Mouse (Mus musculus) frontal cortex, adult 2 months (tissue): Measurements from ENCODE around the gene Ypel2. TPM values are rescaled to one million over a fixed set of nuclear protein-coding genes. Genes with fewer than 3 reads are reported as not detected.

ENCODE experiments used
- DNase-seq, 2 experiments: peaks; one replicate each; pipeline ENCODE4 v3.0.0; 2022; ENCODE audit warnings: low spot score in 1 of 2; ENCODE audit errors: extremely low spot score in 1 of 2
- polyA plus RNA-seq: library from polyadenylated mRNA; depleted of rRNA; stranded (reverse); fragments of >200 nt; gene quantifications from 2 replicates; pipeline ENCODE4 v1.2.3, GENCODE M21; 2012; rRNA removed

Gene Ypel2
- polyA plus RNA-seq, 1 experiment: 34.9 TPM

DNA sequence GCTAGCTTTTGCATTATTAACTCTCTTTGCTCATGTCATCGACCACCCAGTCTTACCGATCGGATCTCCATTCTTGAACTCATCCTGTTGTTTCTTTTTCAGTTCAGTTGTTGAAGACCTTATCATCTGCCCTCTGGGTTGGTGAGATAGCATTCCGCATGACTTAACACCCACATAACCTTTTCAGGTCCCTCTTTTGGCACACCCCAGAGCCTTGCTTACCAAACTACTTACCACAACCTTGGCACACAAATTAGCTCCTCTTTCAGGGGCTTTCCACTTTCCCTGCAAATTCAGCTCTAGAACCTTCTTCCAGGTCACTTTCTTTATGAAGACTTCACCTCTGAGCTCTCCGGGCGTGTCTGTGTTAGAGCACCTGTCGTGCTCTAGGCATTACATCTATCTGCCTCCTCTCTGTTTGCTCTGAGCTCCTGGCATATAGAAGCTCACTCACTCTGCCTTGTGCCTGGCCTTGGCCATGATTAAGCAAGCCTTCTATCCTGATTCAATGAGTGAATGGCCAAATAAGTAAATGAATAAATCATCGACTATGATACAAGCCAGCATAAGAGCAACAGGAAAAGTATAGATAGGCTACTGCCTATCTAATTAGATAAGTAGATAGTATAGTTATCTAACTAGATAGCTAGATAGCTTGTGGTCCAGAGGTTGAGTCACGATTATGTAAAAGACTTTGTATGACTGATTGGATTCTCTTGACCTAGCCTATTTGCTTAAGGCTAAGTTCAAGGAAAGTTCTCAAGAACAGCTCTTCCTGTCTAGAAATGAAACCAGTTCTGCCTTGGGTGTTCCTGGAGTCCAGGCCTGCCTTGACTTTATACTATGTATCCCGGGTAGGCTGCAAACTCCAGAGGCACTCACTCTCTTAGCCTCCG lies 86.5 kb downstream of the Ypel2 start:
- DNase-seq: no peak

DNA sequence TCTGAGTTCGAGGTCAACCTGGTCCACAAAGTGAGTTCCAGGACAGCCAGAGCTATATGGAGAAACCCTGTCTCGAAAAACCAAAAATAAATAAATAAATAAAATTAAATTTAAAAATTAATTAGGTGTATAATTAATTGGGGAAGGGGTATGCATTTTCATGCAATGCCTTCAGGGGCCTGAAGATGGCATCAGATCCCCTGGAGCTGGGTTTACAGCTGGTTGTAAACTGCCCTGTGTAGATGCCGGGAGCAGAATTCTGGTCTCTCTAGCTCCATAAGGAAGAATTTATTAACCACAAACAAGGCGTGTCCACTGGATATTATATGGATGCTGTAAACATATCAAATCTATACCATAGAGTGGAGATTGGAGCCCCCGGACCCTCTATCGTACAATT lies 87.2 kb downstream of the Ypel2 start:
- DNase-seq: no peak

DNA sequence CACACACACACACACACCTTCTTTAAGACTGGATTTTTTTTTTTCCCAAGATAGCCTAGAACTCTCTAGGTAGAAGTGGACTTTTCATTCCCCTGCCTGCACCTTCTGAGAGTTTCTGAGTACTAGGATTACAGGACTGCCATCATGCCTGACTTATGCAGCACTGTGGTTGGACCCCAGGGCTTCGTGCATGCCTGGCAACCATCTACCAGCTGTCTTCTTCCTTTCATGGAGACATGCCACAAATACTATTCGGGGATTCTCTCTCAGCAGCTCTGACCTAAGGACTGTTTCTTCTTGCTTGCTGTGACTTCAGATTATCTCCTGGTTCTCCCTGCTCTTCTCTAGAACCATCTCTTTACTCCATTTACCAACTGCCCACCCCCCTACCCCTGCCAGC lies 88.2 kb downstream of the Ypel2 start:
- no peak for DNase-seq

DNA sequence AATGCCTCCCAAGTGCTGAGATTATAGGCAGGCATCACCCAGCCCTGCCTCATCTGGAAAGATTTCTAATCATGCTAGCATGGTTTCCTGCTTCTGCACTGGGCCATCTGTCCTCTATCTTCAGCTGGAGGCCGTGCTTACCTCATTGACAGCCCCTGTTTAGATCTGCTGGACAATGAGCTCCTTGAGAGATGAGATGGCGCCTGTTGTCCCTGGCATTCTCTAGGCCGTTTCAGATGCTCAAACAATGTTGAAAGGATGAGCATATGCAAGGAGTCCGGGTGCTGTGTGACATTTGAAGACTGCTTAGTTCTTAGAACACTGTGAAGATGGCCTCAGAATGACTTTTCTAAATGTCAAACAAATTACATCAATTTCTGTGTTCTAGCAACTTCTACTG lies 88.8 kb downstream of the Ypel2 start:
- no peak for DNase-seq

DNA sequence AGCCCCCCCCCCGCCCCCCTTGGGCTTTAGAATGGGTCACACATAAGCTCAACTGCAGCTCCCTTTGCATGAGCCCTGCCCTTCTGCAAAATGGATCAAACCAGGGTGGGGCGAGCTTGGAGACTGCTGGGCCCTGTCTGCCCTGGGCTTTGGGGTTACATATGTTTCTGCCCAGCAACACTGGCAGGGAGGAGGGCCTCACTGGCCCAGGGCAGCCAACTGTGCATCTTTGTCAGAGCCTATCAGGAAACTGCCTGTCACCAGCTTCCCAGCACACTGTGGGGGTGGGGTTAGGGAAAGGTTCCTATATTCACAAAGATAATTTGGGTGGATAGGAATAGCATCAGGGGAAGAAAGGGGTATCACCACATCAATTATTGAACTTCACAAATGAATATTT lies 95.1 kb downstream of the Ypel2 start:
- DNase-seq: no peak

DNA sequence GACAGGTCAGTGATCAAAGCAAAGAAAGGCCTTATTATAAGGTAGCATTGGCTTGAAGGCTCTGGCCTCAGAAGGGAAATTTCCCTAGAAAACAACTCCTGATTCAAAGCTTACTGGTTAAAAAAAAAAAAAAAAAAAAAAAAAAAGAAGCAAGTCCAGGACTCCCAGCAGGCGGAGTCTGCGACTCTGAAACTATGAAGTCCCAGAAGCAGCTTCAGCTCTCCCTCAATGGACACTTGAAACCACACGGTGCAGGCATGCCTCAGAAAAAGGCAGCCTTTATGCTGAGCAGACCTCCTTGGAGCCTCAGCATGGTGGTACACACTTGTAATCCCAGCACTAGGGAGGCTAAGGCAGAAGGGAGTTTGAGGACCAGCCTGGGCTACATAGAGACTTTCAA lies 97.9 kb downstream of the Ypel2 start:
- no peak for DNase-seq

DNA sequence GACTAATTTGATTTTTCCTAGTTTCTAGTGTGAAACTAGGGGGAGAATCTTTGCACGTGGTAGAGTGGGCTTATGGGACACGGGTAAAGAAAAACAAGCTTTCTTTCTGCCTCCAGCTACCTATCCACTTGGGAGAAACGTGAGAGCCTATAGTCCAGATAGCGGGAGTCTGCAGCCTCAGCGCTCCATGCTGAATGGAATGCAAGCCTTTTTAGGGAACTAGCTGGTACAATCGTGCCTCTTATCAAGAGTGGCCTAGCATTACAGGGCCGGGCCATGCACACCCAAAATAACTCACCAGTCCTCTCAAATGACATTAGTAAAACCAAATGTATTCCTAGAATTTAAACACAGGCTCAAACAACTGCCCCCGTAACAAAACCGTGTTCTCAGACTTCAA lies 98.4 kb downstream of the Ypel2 start:
- no peak for DNase-seq

DNA sequence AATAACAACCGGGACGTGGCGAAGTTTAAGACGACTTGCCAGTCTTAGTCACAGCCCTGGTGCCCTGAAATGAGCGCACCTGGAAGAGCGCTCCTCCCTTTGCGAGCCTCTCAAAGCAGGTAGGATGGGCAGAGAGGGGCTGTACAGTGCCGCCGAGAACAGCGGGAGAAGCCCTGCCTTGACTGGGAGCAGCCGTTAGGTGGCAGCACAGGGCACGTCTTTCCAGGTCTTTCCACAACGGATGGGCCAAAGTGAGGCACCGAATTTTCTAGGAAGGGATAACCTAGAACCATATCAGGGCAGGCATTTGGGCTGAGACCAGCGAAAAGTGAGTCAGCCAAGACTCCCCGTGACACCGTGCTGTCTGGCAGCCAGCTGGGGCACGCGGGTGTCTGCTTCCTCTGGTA lies 99.3 kb downstream of the Ypel2 start:
- peak; percentile 62 to 94 for DNase-seq

DNA sequence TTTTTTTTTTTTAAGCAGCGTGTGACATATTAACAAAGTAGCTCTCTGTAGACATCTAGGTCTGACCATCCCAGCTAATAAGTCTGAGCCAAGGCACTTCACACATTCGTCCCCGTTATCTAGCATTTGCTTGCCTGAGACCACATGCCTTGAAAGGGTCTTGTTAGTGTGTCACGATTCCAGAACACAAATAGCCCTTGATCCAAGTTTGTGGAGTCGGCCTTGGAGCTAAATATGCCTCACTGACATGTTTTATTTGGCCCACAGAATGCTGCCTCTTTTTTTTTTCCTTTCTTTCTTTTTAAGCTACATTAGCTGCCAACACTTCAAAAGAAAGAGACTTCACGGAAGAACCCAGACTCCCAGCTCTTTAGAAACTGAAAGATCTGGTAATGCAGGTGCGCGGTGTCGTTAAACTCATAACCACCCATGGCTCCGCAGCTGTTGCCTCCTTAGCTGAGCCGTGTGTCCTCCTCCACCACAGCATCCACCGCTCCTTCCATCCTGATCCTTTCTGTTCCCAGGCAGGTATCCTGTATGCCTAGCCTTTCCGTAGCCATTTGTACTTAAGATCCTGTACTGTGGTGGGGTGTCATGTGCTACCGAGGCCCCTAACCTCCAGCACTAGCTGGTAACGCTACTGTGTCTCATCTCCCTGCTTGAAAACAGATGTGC lies 100.4 kb downstream of the Ypel2 start:
- DNase-seq: no peak

Other genes starting within 250 kb of the Ypel2 start
- 374 and 390 TPM in 2 replicates for gene Cltc, start 236.1 kb downstream of the Ypel2 start, polyA plus RNA-seq
- 15.0 and 16.6 TPM in 2 replicates for gene Dhx40, start 186.0 kb downstream of the Ypel2 start, polyA plus RNA-seq
- 37.0 and 37.8 TPM in 2 replicates for gene Gdpd1, start 80.4 kb upstream of the Ypel2 start, polyA plus RNA-seq
- gene Smg8, start 93.1 kb upstream of the Ypel2 start, polyA plus RNA-seq: 9.8 and 11.3 TPM in 2 replicates
- 0.53 and 0.56 TPM in 2 replicates for gene Prr11, start 115.0 kb upstream of the Ypel2 start, polyA plus RNA-seq
- gene Ska2, start 115.5 kb upstream of the Ypel2 start, polyA plus RNA-seq: 18.0 and 20.0 TPM in 2 replicates
- gene Trim37, start 133.4 kb upstream of the Ypel2 start, polyA plus RNA-seq: 115 TPM in 2 replicates